Mouse (Mus musculus) liver, adult 2 months (tissue): ENCODE results near the gene Cox14.
"Not testable (repeated sequence)": the region's sequence is repeated elsewhere in the genome, so short reads cannot be mapped to it uniquely, and the experiment has no call there.

ENCODE experiments used
- CTCF ChIP-seq: fragments of 200-500 bp; IDR thresholded peaks from 2 replicates; pipeline ENCODE4 v1.5.1; 2011; ENCODE audit warnings: low read depth, low read length, control low read depth
- POLR2A ChIP-seq: fragments of 200-500 bp; IDR thresholded peaks from 2 replicates; pipeline ENCODE4 v1.6.1; 2011; ENCODE audit warnings: low read length, control low read depth; ENCODE audit not compliant: insufficient read depth; ENCODE audit errors: extremely low read depth

GRCm38 (mm10) chr15:99772881-99772924 lies 47.3 kb downstream of the Cox14 start, which contains the start of gene Cers5:
- not testable (repeated sequence) for TF ChIP-seq POLR2A, CTCF
